Mouse (Mus musculus) NIH3T3 (cell line): ENCODE measurements around the gene Arhgap35.

ENCODE experiments used
- DNase-seq: peaks from one replicate; pipeline ENCODE4 v3.0.0-alpha.2; 2012; ENCODE audit warnings: low read depth

Gene Arhgap35

DNA sequence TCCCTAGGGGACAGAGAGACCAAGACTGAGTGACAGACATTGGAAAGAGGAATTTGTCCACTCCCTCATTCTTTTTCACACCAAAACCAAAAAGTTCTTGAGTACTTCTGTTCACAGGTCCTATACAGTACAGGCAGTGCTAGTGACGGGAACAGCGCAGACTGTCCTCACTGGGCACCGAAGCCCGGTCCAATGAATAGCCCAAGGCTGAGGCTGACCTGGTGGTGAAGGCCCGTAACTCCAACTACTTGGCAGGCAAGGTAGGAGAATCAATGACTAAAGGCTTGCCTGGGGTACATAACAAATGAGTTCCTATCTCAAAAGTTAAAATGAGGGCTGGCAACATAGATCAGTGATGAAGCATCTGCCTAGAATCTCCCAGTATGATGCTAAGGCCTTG is 149.2 kb downstream of the Arhgap35 start:
- no peak for DNase-seq

DNA sequence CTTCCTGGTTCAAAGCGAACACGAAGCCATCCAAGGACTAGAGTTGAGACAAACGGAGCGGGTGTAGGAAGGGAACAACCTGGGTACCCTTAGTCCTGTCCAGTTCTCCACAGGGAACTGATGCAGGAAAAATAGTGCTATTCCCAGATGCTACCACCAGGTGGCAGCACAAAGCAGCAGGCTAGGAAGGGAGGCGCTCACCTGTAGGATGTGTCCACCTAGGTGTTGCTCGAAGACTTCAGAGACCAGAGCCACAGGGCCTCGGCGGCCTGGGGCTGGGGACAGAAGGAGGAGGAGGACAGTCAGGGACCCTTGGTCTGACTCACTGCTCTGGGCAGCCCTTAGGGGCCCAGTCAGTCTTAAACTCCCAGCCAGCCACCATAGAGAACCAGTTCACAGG is 149.6 kb downstream of the Arhgap35 start:
- peak; percentile 82 for DNase-seq

DNA sequence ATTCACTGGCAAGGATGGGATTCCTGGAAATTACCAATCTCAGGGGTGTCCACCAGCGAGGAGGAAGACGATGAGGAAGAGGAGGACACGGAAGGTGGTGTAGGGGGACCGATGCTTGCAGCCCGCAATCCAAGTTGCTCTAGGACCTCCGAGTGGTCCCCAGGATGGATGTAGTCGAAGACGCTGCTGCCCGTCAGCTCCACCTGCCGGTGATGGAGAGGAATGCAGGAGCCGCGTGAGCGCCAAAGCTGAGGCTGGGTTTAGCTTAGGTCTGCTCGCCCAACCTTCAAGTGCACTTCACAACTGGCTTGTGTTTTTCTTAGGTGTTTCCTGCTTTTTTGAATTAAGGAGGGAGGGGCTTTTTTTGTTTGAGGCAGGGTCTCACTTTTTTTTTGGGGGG is 151.6 kb downstream of the Arhgap35 start:
- peak; percentile 89 for DNase-seq

DNA sequence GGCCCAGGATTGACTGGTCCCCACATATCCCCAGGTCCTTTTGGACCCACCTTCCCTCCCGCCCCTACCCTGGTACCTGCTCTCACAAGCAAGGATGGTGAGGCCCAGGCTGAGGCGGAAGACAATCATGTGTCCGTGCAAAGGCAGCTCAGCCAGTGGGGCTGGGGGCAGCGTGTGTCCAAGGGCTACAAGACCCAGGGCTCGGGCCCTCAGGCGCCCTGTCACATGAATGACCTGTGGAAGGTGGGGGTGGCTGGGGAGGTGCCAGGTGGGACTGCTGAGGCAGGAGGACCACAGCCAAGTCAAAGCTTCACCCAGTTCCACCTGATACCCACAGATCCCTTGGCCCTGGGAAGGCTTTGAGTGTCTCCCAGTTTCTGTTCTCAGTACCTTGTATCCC is 153.1 kb downstream of the Arhgap35 start:
- DNase-seq: no peak

DNA sequence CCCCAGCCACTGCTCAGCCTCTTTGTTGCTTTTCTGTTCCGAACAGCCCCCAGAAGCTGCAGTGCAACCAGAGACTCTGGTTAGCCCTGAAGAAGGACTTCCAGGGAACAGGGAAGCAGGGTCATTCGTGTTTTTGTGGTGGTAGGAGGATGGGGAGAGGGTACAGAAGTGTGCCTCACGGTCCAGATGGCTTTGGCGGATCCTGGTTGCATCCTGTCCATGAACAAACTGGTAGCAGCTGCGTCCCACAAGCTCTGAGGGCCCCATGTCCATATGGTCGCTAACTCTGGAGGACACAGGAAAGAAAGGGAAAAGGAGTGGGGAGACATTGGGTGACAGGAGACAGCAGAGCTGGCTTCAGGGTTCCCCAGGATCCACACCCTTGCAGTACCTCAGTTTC is 153.6 kb downstream of the Arhgap35 start:
- no peak for DNase-seq

DNA sequence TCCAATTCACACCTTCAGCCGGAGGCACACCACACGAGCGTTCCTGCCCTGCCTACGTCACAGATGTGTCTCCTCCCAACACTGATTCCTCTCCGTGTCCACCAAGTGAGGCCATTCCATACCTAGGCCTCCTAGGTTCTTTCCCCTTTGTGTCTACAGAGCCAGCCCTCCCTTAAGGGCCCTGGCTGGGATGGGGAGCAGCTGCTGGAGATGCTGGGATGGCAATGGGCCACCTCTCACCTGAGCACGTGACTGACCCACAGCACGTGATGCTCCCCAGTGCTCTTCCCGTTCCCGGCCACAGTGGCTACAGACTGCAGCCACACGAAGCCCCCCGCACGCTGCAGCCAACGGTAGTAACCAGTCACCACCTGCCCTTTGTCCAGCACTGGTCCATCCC is 154.2 kb downstream of the Arhgap35 start:
- DNase-seq: no peak

DNA sequence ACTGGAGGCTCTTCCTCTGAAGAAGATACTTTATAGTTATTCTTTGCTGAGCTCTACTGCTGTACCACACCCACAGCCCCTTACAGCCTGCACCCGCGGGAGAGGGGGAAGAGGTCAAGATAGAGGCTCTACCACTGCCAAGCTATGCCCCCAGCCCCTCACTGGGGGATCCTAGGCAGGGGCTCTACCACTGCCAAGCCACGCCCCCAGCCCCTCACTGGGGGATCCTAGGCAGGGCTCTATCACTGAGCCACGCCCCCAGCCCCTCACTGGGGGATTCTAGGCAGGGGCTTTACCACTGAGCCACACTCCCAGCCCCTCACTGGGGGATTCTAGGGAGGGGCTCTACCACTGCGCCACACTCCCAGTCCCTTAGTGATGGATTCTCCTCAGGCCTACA is 158.5 kb downstream of the Arhgap35 start:
- DNase-seq: no peak

DNA sequence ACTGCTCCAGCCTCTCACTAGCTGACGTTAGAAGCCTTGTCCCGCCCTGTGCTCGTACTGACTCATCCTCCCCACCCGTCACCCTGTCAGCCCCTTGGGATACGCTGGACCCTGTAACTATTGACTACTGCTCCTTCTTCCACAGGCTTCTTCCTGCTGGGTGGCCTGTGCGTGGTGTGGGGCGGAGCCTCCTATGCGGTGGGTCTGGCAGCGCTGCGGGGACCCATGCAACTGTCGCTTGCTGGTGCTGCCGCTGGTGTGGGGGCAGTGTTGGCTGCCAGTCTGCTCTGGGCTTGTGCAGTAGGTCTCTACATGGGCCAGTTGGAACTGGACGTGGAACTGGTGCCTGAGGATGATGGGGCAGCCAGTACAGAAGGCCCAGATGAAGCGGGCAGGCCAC is 159.8 kb downstream of the Arhgap35 start:
- no peak for DNase-seq

DNA sequence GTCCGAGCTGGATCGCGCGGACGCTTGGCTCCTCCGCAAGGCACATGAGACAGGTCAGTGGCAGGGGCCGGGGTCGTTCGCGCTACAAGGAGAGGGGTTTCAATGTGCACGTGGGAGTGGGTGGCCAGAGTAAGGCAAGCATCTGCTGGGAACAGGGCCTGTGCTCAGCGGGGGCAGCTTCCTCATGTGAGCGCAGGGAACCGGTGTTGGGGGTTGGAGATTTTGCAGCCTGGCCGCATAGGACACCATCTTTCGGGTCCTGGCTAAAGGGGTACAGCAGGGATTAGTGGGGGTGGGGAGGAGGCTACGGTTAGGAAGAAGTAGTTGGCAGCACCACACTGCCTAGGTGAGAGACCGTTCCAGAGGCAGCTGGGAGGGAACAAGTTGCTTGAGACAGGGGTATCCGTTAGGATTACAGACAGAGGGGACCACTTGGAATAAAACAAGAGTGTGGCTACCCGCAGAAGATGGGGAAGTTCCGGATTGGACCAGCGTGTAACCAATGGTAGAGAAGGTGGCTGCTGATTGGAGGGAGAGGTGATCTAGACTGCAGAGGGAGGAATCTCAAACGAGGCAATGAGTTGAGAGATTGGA is 161.6 kb downstream of the Arhgap35 start:
- peak; percentile 76 for DNase-seq

DNA sequence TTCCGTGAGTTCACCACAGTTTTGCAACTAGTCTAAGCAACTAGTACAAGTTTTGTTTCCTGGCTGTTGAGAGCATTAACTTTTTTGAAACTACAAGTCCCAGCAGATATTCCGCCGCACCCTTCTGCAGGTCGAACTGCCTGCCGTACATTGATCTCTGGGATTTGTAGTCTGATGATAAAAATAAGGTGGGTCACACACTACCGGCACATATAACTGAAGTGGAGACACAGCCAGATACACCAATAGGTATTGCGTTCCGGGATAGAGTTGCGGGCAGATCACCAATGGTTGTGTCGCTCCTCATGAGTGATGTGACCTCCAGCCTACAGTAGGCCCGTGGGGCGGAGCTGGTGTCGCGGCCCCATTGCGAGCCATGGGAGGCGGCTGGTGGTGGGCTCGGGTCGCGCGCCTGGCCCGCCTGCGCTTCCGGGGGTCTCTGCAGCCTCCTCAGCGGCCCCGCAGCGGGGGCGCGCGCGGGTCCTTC is 162.2 kb downstream of the Arhgap35 start, which contains the start of gene Tmem160:
Gene Tmem160 (plus strand): TSS at position 193 of the 487 bp plus-strand sequence.
- peak; percentile 94 for DNase-seq

DNA sequence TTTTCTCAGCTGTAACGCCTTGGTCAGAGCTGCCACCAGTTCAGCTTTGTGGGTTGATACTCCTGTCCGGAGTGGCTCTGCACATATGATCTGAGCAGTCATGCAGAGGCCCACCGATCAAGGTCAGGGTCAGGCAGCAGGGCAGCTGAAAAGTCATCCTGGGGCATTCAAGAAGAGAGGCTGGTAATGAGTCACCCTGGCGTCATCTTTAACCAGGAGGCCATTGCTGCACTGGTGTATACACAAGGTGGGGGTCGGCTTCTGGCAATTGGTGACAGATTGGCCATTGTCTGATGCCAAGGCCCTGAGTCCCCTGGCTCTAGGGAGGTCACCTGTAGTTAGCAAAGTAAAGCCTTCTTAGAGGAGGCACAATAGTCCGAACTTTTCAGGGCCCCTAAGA is 163.1 kb downstream of the Arhgap35 start:
- DNase-seq: no peak
